ENCODE assay signal across 10 mouse cellular contexts in genomic region chr17:37250544-37250943, GRCm38 (mm10). TPM values are rescaled to one million over a fixed set of nuclear protein-coding genes. Genes with fewer than 3 reads are reported as not detected.
A peak's percentile ranks its signal among the peaks of the same experiment; 100 is the strongest.
DNase-seq lines count a peak whose midpoint lies in the region; ATAC-seq and TF ChIP-seq lines count a peak whose summit lies in the region.
"Had no signal": no experiment of that assay in that cellular context is flagged by ENCODE, and none has a peak within 500 bp of the region (broad histone marks: within the 10 kb centered on the region; RNA-seq: fewer than 3 reads in every experiment).

No protein-coding gene starts in this region.

- H3K4me2 ChIP-seq in CH12.LX (ENCODE audit: insufficient read depth, low read depth, poor library complexity, severe bottlenecking) = no peak overlapping the region
- no peak overlapping the region for H3K4me2 ChIP-seq in lung, embryonic 14.5 days
- H3K4me2 ChIP-seq in forebrain, embryonic 14.5 days (ENCODE audit: low read length) = no peak overlapping the region

- H3K27me3 ChIP-seq in CH12.LX (replicated peaks) = no peaks in the 10 kb centered on the region
- H3K27me3 ChIP-seq in lung, embryonic 14.5 days (ENCODE audit: insufficient read depth, low read length) = no peaks in the 10 kb centered on the region
- H3K27me3 ChIP-seq in forebrain, embryonic 14.5 days (replicated peaks; ENCODE audit: control insufficient read depth, insufficient read depth, low read length) = no peaks in the 10 kb centered on the region

- H3K9me3 ChIP-seq in CH12.LX (replicated peaks; ENCODE audit: low read length) = no peaks in the 10 kb centered on the region
- no peaks in the 10 kb centered on the region for H3K9me3 ChIP-seq in lung, embryonic 14.5 days (ENCODE audit: low read depth, low read length)
- no peaks in the 10 kb centered on the region for H3K9me3 ChIP-seq in forebrain, embryonic 14.5 days (replicated peaks; ENCODE audit: control insufficient read depth, low read length)

- 17% methylated on average over 1 of the region's 1 CpGs for WGBS in lung, embryonic 14.5 days
- WGBS in forebrain, embryonic 14.5 days = 9% methylated on average over 1 of the region's 1 CpGs

- TF ChIP-seq RAD21 in CH12.LX (IDR thresholded peaks at IDR 0.05; ENCODE audit: low read depth, low read length) = peak; percentile 66

- no peak overlapping the region for H3K4me3 ChIP-seq in layer of hippocampus, adult 2 months
- no peak overlapping the region for H3K4me3 ChIP-seq in CH12.LX (replicated peaks in 1 of 3; ENCODE audit: low read depth in 2 of 3, low read length in 2 of 3, poor library complexity in 1 of 3)
- no peak overlapping the region for H3K4me3 ChIP-seq in lung, embryonic 14.5 days (ENCODE audit: low read depth, low read length)
- H3K4me3 ChIP-seq in forebrain, embryonic 14.5 days (ENCODE audit: low read depth, low read length) = no peak overlapping the region
- H3K4me3 ChIP-seq: myocyte had no signal

- peaks cover 0 to 4% of the 10 kb centered on the region in 2 experiments for H3K36me3 ChIP-seq in CH12.LX (replicated peaks in 1 of 2; ENCODE audit: control insufficient read depth in 1 of 2, insufficient read depth in 1 of 2, low read length in 1 of 2)
- no peaks in the 10 kb centered on the region for H3K36me3 ChIP-seq in lung, embryonic 14.5 days (ENCODE audit: insufficient read depth)
- no peaks in the 10 kb centered on the region for H3K36me3 ChIP-seq in forebrain, embryonic 14.5 days (ENCODE audit: control insufficient read depth, insufficient read depth, low read length)

- H3K27ac ChIP-seq in layer of hippocampus, adult 2 months = no peak overlapping the region
- no peak overlapping the region for H3K27ac ChIP-seq in CH12.LX (ENCODE audit: insufficient read depth, low read depth)
- no peak overlapping the region for H3K27ac ChIP-seq in lung, embryonic 14.5 days (ENCODE audit: low read depth)
- no peak overlapping the region for H3K27ac ChIP-seq in forebrain, embryonic 14.5 days (ENCODE audit: low read depth, low read length)

- peaks cover 0 to 13% of the 10 kb centered on the region in 2 experiments; a peak in 2 of 4 replicates for H3K4me1 ChIP-seq in CH12.LX (ENCODE audit: control insufficient read depth in 1 of 2, insufficient read depth in 2 of 2)
- H3K4me1 ChIP-seq in lung, embryonic 14.5 days (ENCODE audit: insufficient read depth) = no peaks in the 10 kb centered on the region
- H3K4me1 ChIP-seq in forebrain, embryonic 14.5 days (ENCODE audit: control insufficient read depth, insufficient read depth, low read length) = no peaks in the 10 kb centered on the region

- H3K79me2 ChIP-seq in CH12.LX (replicated peaks; ENCODE audit: control insufficient read depth, extremely low read depth, insufficient read depth, poor library complexity, severe bottlenecking) = no peaks in the 10 kb centered on the region

- no peak for DNase-seq in layer of hippocampus, adult 2 months (ENCODE audit: low spot score in 2 of 2)
- no peak for DNase-seq in layer of hippocampus, postnatal 14 days (ENCODE audit: low spot score in 2 of 2)
- DNase-seq in CH12.LX (ENCODE audit: extremely low read depth) = peak; percentile 66
- DNase-seq in adrenal gland, postnatal 10 days = peak; percentile 12
- peak; percentile 19 for DNase-seq in lung, embryonic 14.5 days
- no peak for DNase-seq in gastrocnemius, postnatal 14 days
- DNase-seq in c-Kit-positive CD71-positive TER-119-positive erythroid progenitor cells, embryonic 14.5 days (ENCODE audit: low spot score) = no peak
- DNase-seq in forebrain, embryonic 14.5 days (ENCODE audit: low spot score) = no peak

- peak; percentile 62 for TF ChIP-seq CTCF in layer of hippocampus, adult 2 months (conservative IDR thresholded peaks at IDR 0.05)
- TF ChIP-seq CTCF in CH12.LX (conservative IDR thresholded peaks at IDR 0.05 in 1 of 2, IDR thresholded peaks at IDR 0.05 in 1 of 2; ENCODE audit: low read depth in 2 of 2, low read length in 2 of 2) = peak; percentile 65 to 83
- peak; percentile 46 for TF ChIP-seq CTCF in lung, embryonic 14.5 days (IDR thresholded peaks at IDR 0.05; ENCODE audit: low read depth)

- no peak for TF ChIP-seq EP300 in CH12.LX (IDR thresholded peaks at IDR 0.05; ENCODE audit: low read length)

- TF ChIP-seq POLR2A in CH12.LX (IDR thresholded peaks at IDR 0.05; ENCODE audit: low read depth, low read length) = no peak

- dilution Hi-C loops in CH12.LX (cut with MboI; ENCODE audit: extremely low pct_ligation_motif_present, extremely low pct_unique_long_range_greater_than_20kb, low sequenced_read_pairs) = no loop called here

- no peak for ATAC-seq in lung, embryonic 14.5 days (ENCODE audit: insufficient read depth)
- ATAC-seq in forebrain, embryonic 14.5 days = no peak

- H3K9ac ChIP-seq in CH12.LX (ENCODE audit: insufficient read depth, low read depth) = no peak overlapping the region
- no peak overlapping the region for H3K9ac ChIP-seq in lung, embryonic 14.5 days
- H3K9ac ChIP-seq in forebrain, embryonic 14.5 days (ENCODE audit: low read length) = no peak overlapping the region

- in situ Hi-C loops in CH12.LX (cut with MboI; ENCODE audit: low pct_ligation_motif_present, low pct_unique_long_range_greater_than_20kb, low sequenced_read_pairs) = no loop called here

- intact Hi-C loops in gastrocnemius, postnatal 14 days (cut with DNase I; ENCODE audit: low total_unique reads) = no loop called here

TF ChIP-seq in CH12.LX, 34 proteins besides CTCF, POLR2A, EP300 and RAD21:
- peak; percentile 69 for TF ChIP-seq SMC3 (IDR thresholded peaks at IDR 0.05; ENCODE audit: low read depth, low read length)
- no peak for TF ChIP-seq IRF4 (IDR thresholded peaks at IDR 0.05; ENCODE audit: low read depth, low read length)
- TF ChIP-seq MAZ (IDR thresholded peaks at IDR 0.05; ENCODE audit: low read depth, low read length) = no peak
- TF ChIP-seq RCOR1 (conservative IDR thresholded peaks at IDR 0.05; ENCODE audit: low read depth, low read length) = no peak
- TF ChIP-seq ELF1 (IDR thresholded peaks at IDR 0.05; ENCODE audit: low read depth, low read length) = no peak
- TF ChIP-seq CHD1 (IDR thresholded peaks at IDR 0.05; ENCODE audit: low read depth, low read length) = no peak

RNA-seq across cellular contexts. Expression of gene Olfr98, which starts 13.0 kb away (rescaled TPM):
- total RNA-seq in layer of hippocampus, adult 2 months (2021) = not detected
- total RNA-seq in layer of hippocampus, postnatal 14 days (2021) = not detected
- total RNA-seq in CH12.LX (2012; rRNA removed) (0.21 TPM in 1 of 2 replicates, not detected in the other), CH12.LX (2014; rRNA removed) (not detected in 2 replicates)
- polyA plus RNA-seq in CH12.LX (2012; ENCODE audit: insufficient read length, low read depth) = 0.44 and 0.70 TPM in 2 replicates
- total RNA-seq in adrenal gland, postnatal 10 days (2021) = not detected
- not detected in 2 replicates for polyA plus RNA-seq in lung, embryonic 14.5 days (2014; fragmentation: Nextera tagmentation; extraction: Ambion mirVana)
- total RNA-seq in gastrocnemius, postnatal 14 days (2021) = not detected
- not detected in 2 replicates for polyA plus RNA-seq in forebrain, embryonic 14.5 days (2014; fragmentation: Nextera tagmentation; extraction: Ambion mirVana)
- total RNA-seq: layer of hippocampus, adult 18-20 months had no signal
- polyA plus RNA-seq: myocyte had no signal

RNA-seq across cellular contexts. Expression of gene Olfr97, which starts 13.4 kb away (rescaled TPM):
- total RNA-seq in layer of hippocampus, adult 2 months (2021) = not detected
- not detected for total RNA-seq in layer of hippocampus, postnatal 14 days (2021)
- total RNA-seq in CH12.LX (2012; rRNA removed) (not detected in 2 replicates), CH12.LX (2014; rRNA removed) (not detected in 2 replicates)
- polyA plus RNA-seq in CH12.LX (2012; ENCODE audit: insufficient read length, low read depth) = not detected in 2 replicates
- not detected for total RNA-seq in adrenal gland, postnatal 10 days (2021)
- not detected in 2 replicates for polyA plus RNA-seq in lung, embryonic 14.5 days (2014; fragmentation: Nextera tagmentation; extraction: Ambion mirVana)
- total RNA-seq in gastrocnemius, postnatal 14 days (2021) = not detected
- polyA plus RNA-seq in forebrain, embryonic 14.5 days (2014; fragmentation: Nextera tagmentation; extraction: Ambion mirVana) = not detected in 2 replicates
- total RNA-seq: layer of hippocampus, adult 18-20 months had no signal
- polyA plus RNA-seq: myocyte had no signal

RNA-seq across cellular contexts. Expression of gene H2-M3, which starts 19.5 kb away (rescaled TPM):
- total RNA-seq in layer of hippocampus, adult 2 months (2021) = 1 to 10 TPM; 2.4 to 3.4 TPM
- 1 to 10 TPM; 2.2 to 2.5 TPM for total RNA-seq in layer of hippocampus, postnatal 14 days (2021)
- total RNA-seq in CH12.LX (2012; rRNA removed) (72.2 and 88.6 TPM in 2 replicates), CH12.LX (2014; rRNA removed) (71.7 and 72.8 TPM in 2 replicates)
- 46.1 and 49.0 TPM in 2 replicates for polyA plus RNA-seq in CH12.LX (2012; ENCODE audit: insufficient read length, low read depth)
- total RNA-seq in adrenal gland, postnatal 10 days (2021) = 1 to 10 TPM; 4.6 to 5.0 TPM
- 1.0 and 1.2 TPM in 2 replicates for polyA plus RNA-seq in lung, embryonic 14.5 days (2014; fragmentation: Nextera tagmentation; extraction: Ambion mirVana)
- 1 to 10 TPM; 1.3 to 1.6 TPM for total RNA-seq in gastrocnemius, postnatal 14 days (2021)
- polyA plus RNA-seq in forebrain, embryonic 14.5 days (2014; fragmentation: Nextera tagmentation; extraction: Ambion mirVana) = 1.1 and 1.2 TPM in 2 replicates

RNA-seq across cellular contexts. Expression of gene Olfr96, which starts 30.6 kb away (rescaled TPM):
- total RNA-seq in layer of hippocampus, adult 2 months (2021) = not detected
- not detected for total RNA-seq in layer of hippocampus, postnatal 14 days (2021)
- total RNA-seq in CH12.LX (2012; rRNA removed) = not detected in 2 replicates
- not detected in 2 replicates for total RNA-seq in CH12.LX (2014; rRNA removed)
- not detected in 2 replicates for polyA plus RNA-seq in CH12.LX (2012; ENCODE audit: insufficient read length, low read depth)
- total RNA-seq in adrenal gland, postnatal 10 days (2021) = not detected
- polyA plus RNA-seq in lung, embryonic 14.5 days (2014; fragmentation: Nextera tagmentation; extraction: Ambion mirVana) = not detected in 2 replicates
- total RNA-seq in gastrocnemius, postnatal 14 days (2021) = not detected
- polyA plus RNA-seq in forebrain, embryonic 14.5 days (2014; fragmentation: Nextera tagmentation; extraction: Ambion mirVana) = not detected in 2 replicates
- total RNA-seq: layer of hippocampus, adult 18-20 months had no signal
- polyA plus RNA-seq: myocyte had no signal

RNA-seq across cellular contexts. Expression of gene Olfr99, which starts 32.7 kb away (rescaled TPM):
- not detected for total RNA-seq in layer of hippocampus, adult 2 months (2021)
- not detected for total RNA-seq in layer of hippocampus, postnatal 14 days (2021)
- total RNA-seq in CH12.LX (2012; rRNA removed) = 0.08 and 0.25 TPM in 2 replicates
- not detected in 2 replicates for total RNA-seq in CH12.LX (2014; rRNA removed)
- 2.2 and 3.4 TPM in 2 replicates for polyA plus RNA-seq in CH12.LX (2012; ENCODE audit: insufficient read length, low read depth)
- not detected for total RNA-seq in adrenal gland, postnatal 10 days (2021)
- polyA plus RNA-seq in lung, embryonic 14.5 days (2014; fragmentation: Nextera tagmentation; extraction: Ambion mirVana) = not detected in 2 replicates
- not detected for total RNA-seq in gastrocnemius, postnatal 14 days (2021)
- not detected in 2 replicates for polyA plus RNA-seq in forebrain, embryonic 14.5 days (2014; fragmentation: Nextera tagmentation; extraction: Ambion mirVana)
- total RNA-seq: layer of hippocampus, adult 18-20 months had no signal

Comparison
In these comparisons a context has a peak if more than half of its experiments do, and no peak if none do; other contexts are left out.
1. DNase-seq: peak in CH12.LX (single experiment), adrenal gland, postnatal 10 days (single experiment) and lung, embryonic 14.5 days (single experiment); none in layer of hippocampus, adult 2 months (0 of 2), layer of hippocampus, postnatal 14 days (0 of 2), gastrocnemius, postnatal 14 days (single experiment), c-Kit-positive CD71-positive TER-119-positive erythroid progenitor cells, embryonic 14.5 days (single experiment) and forebrain, embryonic 14.5 days (single experiment).
2. RNA of gene H2-M3, which starts 19.5 kb away (total RNA-seq): 71.7 to 88.6 TPM in CH12.LX; 4.6 to 5.0 TPM in adrenal gland, postnatal 10 days, 2.4 to 3.4 TPM in layer of hippocampus, adult 2 months, 2.2 to 2.5 TPM in layer of hippocampus, postnatal 14 days and 1.3 to 1.6 TPM in gastrocnemius, postnatal 14 days; every median in the first group is over 10 times any median in the second.
3. Peak in every context shown above with its lines, with median percentiles within 50 percentile points of each other: CTCF ChIP-seq.